Mouse (Mus musculus): ENCODE measurements around the gene Immp1l. TPM values are rescaled to one million over a fixed set of nuclear protein-coding genes. Genes with fewer than 3 reads are reported as not detected.

The Immp1l gene
- total RNA-seq, 1 experiment: 25.8 TPM

DNA sequence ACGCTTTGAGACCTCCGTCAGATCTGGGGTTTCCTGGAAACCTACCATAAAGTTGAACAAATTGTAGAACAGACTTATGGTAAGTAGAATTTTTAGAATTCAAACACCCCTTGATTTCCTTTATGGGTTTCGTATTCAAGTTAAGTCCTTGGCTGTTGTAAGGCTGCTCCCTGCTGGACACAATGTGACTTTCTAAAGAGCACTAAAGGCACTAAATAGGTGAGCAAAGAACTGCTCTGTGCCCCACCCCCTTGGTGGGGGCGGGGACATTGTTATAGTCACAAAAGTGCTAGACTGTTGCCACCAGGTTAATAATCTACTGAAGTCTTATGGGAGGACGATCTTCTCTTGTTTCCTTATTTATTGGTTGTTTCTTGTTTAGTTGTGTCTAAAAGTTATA lies 3.9 kb downstream of the Immp1l start:
- no peak overlapping the region for H3K9ac ChIP-seq (ENCODE audit: insufficient read depth, low read depth, low read length, poor library complexity, severe bottlenecking)
- H3K36me3 ChIP-seq (ENCODE audit: control insufficient read depth, insufficient read depth, low read length, poor library complexity, severe bottlenecking): no peaks in the 10 kb centered on the region
- no peaks in the 10 kb centered on the region for H3K4me1 ChIP-seq (ENCODE audit: control insufficient read depth in 2 of 2, insufficient read depth in 2 of 2, low read length in 2 of 2, poor library complexity in 1 of 2)
- H3K9me3 ChIP-seq (ENCODE audit: control insufficient read depth, insufficient read depth, low read depth, low read length): no peaks in the 10 kb centered on the region
- TF ChIP-seq CHD2 (IDR thresholded peaks at IDR 0.05; ENCODE audit: low read depth, low read length) (no peak), ZC3H11A (IDR thresholded peaks at IDR 0.05; ENCODE audit: borderline replicate concordance, low read depth, low read length) (peak; percentile 15; the same call in 1 of the 2 replicates), MAFK (IDR thresholded peaks at IDR 0.05; ENCODE audit: insufficient read depth, low read depth, low read length) (no peak), HCFC1 (IDR thresholded peaks at IDR 0.05; ENCODE audit: borderline replicate concordance, insufficient read depth, low read length) (no peak)
- H3K4me3 ChIP-seq (ENCODE audit: insufficient read depth in 1 of 2, low read depth in 1 of 2, low read length in 2 of 2, poor library complexity in 1 of 2, severe bottlenecking in 1 of 2): no peak overlapping the region
- no peak overlapping the region for H3K27ac ChIP-seq (ENCODE audit: insufficient read depth, low read depth, low read length, poor library complexity, severe bottlenecking)
- in situ Hi-C loops (cut with MboI; ENCODE audit: low sequenced_read_pairs in 2 of 2, unreplicated experiment in 2 of 2): no loop called here
- peak; percentile 37 for DNase-seq (ENCODE audit: low read depth, low spot score)

DNA sequence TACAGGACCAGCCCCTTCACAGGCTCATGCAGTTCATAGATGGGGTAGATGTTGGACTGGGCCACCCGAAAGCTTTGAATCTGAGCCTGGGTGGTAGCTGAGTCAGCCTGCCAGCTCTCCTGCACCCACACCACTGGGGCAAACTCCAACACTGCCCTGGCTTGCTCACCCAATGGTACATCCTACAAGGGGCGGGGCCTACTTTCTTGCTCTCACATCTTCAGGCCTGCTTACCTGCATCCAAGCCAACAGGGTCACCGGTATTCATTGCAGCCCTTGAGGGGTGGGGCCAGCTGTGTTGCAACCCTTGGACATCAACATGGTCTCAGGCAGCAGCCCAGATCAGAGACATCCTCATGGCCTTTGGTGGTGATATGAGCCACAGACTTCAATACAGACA lies 6.2 kb downstream of the Immp1l start:
- no peak overlapping the region for H3K27ac ChIP-seq (ENCODE audit: insufficient read depth, low read depth, low read length, poor library complexity, severe bottlenecking)
- H3K9me3 ChIP-seq (ENCODE audit: control insufficient read depth, insufficient read depth, low read depth, low read length): no peaks in the 10 kb centered on the region
- no peak overlapping the region for H3K9ac ChIP-seq (ENCODE audit: insufficient read depth, low read depth, low read length, poor library complexity, severe bottlenecking)
- H3K4me1 ChIP-seq (ENCODE audit: control insufficient read depth in 2 of 2, insufficient read depth in 2 of 2, low read length in 2 of 2, poor library complexity in 1 of 2): no peaks in the 10 kb centered on the region
- in situ Hi-C loops (cut with MboI; ENCODE audit: low sequenced_read_pairs in 2 of 2, unreplicated experiment in 2 of 2): no loop called here
- no peak overlapping the region for H3K4me3 ChIP-seq (ENCODE audit: insufficient read depth in 1 of 2, low read depth in 1 of 2, low read length in 2 of 2, poor library complexity in 1 of 2, severe bottlenecking in 1 of 2)
- H3K36me3 ChIP-seq (ENCODE audit: control insufficient read depth, insufficient read depth, low read length, poor library complexity, severe bottlenecking): no peaks in the 10 kb centered on the region
- TF ChIP-seq HCFC1 (IDR thresholded peaks at IDR 0.05; ENCODE audit: borderline replicate concordance, insufficient read depth, low read length): no peak
- no peak for TF ChIP-seq ZNF384 (IDR thresholded peaks at IDR 0.05; ENCODE audit: low read depth, low read length)
- no peak for TF ChIP-seq MAFK (IDR thresholded peaks at IDR 0.05; ENCODE audit: insufficient read depth, low read depth, low read length)
- TF ChIP-seq ZC3H11A (IDR thresholded peaks at IDR 0.05; ENCODE audit: borderline replicate concordance, low read depth, low read length): no peak
- TF ChIP-seq CHD2 (IDR thresholded peaks at IDR 0.05; ENCODE audit: low read depth, low read length): no peak
- no peak for DNase-seq (ENCODE audit: low read depth, low spot score)

DNA sequence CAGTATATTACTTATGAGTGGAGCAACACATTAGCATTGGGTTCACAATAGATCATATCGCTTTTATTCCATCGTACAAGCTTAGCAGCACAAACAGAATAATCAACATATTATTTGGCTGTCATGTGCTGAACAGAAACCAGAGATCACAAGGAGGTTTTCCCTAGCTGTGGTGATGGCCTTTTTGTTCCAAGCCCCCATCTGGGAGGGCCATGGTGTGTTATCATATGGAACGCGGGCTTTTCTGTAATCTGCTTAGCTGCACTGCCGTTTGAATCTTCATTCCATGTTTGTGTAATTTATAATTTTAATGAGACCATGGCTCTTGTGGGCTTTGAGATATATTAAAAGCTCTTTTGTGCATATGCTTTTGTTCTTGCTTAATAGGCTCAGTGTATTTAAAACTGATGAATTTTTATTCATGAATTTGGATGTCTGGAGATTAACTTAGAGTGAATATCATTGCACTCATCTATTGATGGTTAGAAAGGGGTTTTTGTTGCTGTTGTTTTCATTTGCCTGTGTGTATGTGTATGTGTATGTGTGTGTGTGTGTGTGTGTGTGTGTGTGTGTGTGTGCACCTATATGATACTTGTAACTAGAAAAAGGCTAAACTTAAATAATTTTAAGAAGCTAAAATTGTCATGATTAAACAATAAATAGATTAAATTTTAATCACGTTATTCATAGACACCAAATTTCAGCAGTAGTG lies 9.4 kb downstream of the Immp1l start:
- Histone ChIP-seq H3K27ac (ENCODE audit: insufficient read depth, low read depth, low read length, poor library complexity, severe bottlenecking) (no peak overlapping the region), H3K9me3 (ENCODE audit: control insufficient read depth, insufficient read depth, low read depth, low read length) (no peaks in the 10 kb centered on the region), H3K36me3 (ENCODE audit: control insufficient read depth, insufficient read depth, low read length, poor library complexity, severe bottlenecking) (no peaks in the 10 kb centered on the region), H3K4me3 (ENCODE audit: insufficient read depth in 1 of 2, low read depth in 1 of 2, low read length in 2 of 2, poor library complexity in 1 of 2, severe bottlenecking in 1 of 2) (no peak overlapping the region), H3K4me1 (ENCODE audit: control insufficient read depth in 2 of 2, insufficient read depth in 2 of 2, low read length in 2 of 2, poor library complexity in 1 of 2) (no peaks in the 10 kb centered on the region), H3K9ac (ENCODE audit: insufficient read depth, low read depth, low read length, poor library complexity, severe bottlenecking) (no peak overlapping the region)
- in situ Hi-C loops (cut with MboI; ENCODE audit: low sequenced_read_pairs in 2 of 2, unreplicated experiment in 2 of 2): no loop called here
- no peak for DNase-seq (ENCODE audit: low read depth, low spot score)
- no peak for TF ChIP-seq ZNF384 (IDR thresholded peaks at IDR 0.05; ENCODE audit: low read depth, low read length)
- no peak for TF ChIP-seq ZC3H11A (IDR thresholded peaks at IDR 0.05; ENCODE audit: borderline replicate concordance, low read depth, low read length)
- no peak for TF ChIP-seq HCFC1 (IDR thresholded peaks at IDR 0.05; ENCODE audit: borderline replicate concordance, insufficient read depth, low read length)
- no peak for TF ChIP-seq MAFK (IDR thresholded peaks at IDR 0.05; ENCODE audit: insufficient read depth, low read depth, low read length)
- no peak for TF ChIP-seq CHD2 (IDR thresholded peaks at IDR 0.05; ENCODE audit: low read depth, low read length)

DNA sequence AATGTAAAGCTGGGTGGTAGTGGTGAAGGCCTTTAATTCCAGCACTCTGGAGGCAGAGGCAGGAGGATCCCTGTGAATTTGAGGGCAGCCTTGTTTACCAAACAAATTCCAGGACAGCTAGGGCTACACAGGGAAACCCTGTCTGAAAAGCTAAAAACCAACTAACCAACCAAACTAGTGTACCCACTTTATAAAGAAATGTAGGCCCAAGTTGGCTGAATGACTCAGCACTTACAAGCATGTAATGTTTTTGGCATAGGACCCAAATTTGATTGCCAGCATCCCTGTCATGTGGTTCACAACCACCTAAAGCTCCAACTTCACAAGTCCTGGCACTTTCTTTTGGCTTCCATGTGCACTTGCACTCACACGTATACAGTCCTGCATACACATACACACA lies 12.2 kb downstream of the Immp1l start:
- Histone ChIP-seq H3K27ac (ENCODE audit: insufficient read depth, low read depth, low read length, poor library complexity, severe bottlenecking) (no peak overlapping the region), H3K4me3 (ENCODE audit: insufficient read depth in 1 of 2, low read depth in 1 of 2, low read length in 2 of 2, poor library complexity in 1 of 2, severe bottlenecking in 1 of 2) (no peak overlapping the region), H3K9me3 (ENCODE audit: control insufficient read depth, insufficient read depth, low read depth, low read length) (no peaks in the 10 kb centered on the region), H3K36me3 (ENCODE audit: control insufficient read depth, insufficient read depth, low read length, poor library complexity, severe bottlenecking) (no peaks in the 10 kb centered on the region), H3K9ac (ENCODE audit: insufficient read depth, low read depth, low read length, poor library complexity, severe bottlenecking) (no peak overlapping the region), H3K4me1 (ENCODE audit: control insufficient read depth in 2 of 2, insufficient read depth in 2 of 2, low read length in 2 of 2, poor library complexity in 1 of 2) (no peaks in the 10 kb centered on the region)
- in situ Hi-C loops (cut with MboI; ENCODE audit: low sequenced_read_pairs in 2 of 2, unreplicated experiment in 2 of 2): no loop called here
- TF ChIP-seq MAFK (IDR thresholded peaks at IDR 0.05; ENCODE audit: insufficient read depth, low read depth, low read length) (no peak), ZC3H11A (IDR thresholded peaks at IDR 0.05; ENCODE audit: borderline replicate concordance, low read depth, low read length) (no peak), HCFC1 (IDR thresholded peaks at IDR 0.05; ENCODE audit: borderline replicate concordance, insufficient read depth, low read length) (no peak), CHD2 (IDR thresholded peaks at IDR 0.05; ENCODE audit: low read depth, low read length) (no peak), ZNF384 (IDR thresholded peaks at IDR 0.05; ENCODE audit: low read depth, low read length) (no peak)
- no peak for DNase-seq (ENCODE audit: low read depth, low spot score)

All from ES-E14 (cell line).